Mouse (Mus musculus) heart, postnatal 25 days (tissue): ENCODE data around the gene Prame. TPM values are rescaled to one million over a fixed set of nuclear protein-coding genes. Genes with fewer than 3 reads are reported as not detected.
"Not testable (repeated sequence)": the region's sequence is repeated elsewhere in the genome, so short reads cannot be mapped to it uniquely, and the experiment has no call there.

Source experiments
- DNase-seq: peaks from one replicate; pipeline ENCODE4 v3.0.0; 2022; ENCODE audit warnings: low spot score
- intact Hi-C: fragments of 180-260 bp; cut with DNase I; formaldehyde crosslinking; loops from one replicate; pipeline ENCODE4 v1.15.1; 2025
- total RNA-seq, 2 experiments: library from RNA; stranded (reverse); gene quantifications; 2 replicates each; pipeline ENCODE4 v1.2.3; 2021

The Prame gene
- total RNA-seq: not detected

- intact Hi-C loops: no loop called here
- DNase-seq: no peak
Observed at GRCm38 (mm10) chrX:135627605-135628004, at the start of gene Prame. Gene Prame, minus strand, starts transcription at chrX:135627705.

- intact Hi-C loops: loop anchor here (1.0 kb wide), 1 partner anchor 52 kb away; no protein-coding TSS in a partner anchor
- DNase-seq: no peak
Observed at GRCm38 (mm10) chrX:135652173-135652772, 24.8 kb upstream of the Prame start.

DNA sequence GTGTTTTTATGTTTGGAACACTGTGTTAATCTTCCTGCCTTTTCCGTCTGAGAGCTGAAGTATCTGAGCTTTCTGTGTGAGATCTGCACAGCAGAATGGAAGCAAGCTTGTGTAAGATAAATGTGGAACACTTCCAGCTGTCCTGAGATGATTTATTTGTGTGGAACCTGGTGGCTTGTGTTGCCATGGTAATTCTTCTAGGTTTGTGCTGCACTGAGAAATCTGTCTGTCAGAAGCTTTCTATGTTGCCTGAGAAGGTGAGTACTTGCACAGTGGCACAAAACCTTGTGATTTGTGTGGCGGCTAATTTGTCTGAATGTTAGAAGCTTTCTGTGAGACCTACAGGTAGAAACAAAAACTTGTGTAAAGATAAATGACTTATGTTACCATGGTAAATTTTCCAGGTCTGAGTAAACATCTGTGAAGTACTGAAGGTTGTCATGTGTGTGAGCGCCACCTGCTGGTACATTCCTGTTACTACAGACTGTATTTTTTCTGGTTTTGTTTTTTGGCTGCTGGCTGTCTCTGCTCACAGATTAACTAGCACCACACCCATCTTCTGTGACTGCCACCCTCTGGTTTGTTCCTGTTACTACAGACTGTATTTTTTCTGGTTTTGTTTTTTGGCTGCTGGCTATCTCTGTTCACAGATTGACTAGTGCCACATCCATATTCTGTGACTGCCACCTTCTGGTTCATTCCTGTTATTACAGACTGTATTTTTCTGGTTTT lies 26.0 kb downstream of the Prame start:
- DNase-seq, intact Hi-C loops: not testable (repeated sequence)

DNA sequence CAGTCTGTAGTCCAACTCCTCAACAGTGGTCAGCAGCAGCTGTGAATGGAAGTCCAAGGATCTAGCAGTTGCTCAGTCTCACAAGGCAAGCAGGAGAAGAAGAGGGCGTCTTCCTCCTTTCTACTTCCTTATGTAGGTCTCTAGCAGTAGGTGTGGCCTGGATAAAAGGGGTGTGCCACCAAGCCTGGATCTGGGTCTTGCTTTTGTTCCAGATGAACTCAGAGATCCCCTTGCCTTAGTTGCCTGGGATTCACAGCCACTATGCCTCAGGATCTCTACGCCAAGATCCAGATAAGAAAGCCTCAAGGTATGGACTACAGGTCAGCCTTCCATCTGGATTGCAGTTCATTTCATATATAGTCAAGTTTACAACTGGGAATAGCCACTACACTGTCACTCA lies 28.8 kb downstream of the Prame start, which contains the start of gene Nxf7:
Gene Nxf7 (minus strand): TSS at position 101 of the 400 bp plus-strand sequence.
- intact Hi-C loops: loop anchor here (5.0 kb wide), 1 partner anchor 49 kb away; no protein-coding TSS in a partner anchor
- DNase-seq: no peak

- intact Hi-C loops: loop anchor here (5.0 kb wide), 1 partner anchor 49 kb away; no protein-coding TSS in a partner anchor
- no peak for DNase-seq
Observed at GRCm38 (mm10) chrX:135598096-135598495, 29.4 kb downstream of the Prame start.

- intact Hi-C loops: loop anchor here (10.0 kb wide), 1 partner anchor 178 kb away; no protein-coding TSS in a partner anchor
- DNase-seq: no peak
Observed at GRCm38 (mm10) chrX:135576412-135576811, 51.1 kb downstream of the Prame start.

GRCm38 (mm10) chrX:135574958-135575628 lies 52.4 kb downstream of the Prame start:
- intact Hi-C loops: loop anchor here (10.0 kb wide), 1 partner anchor 180 kb away; no protein-coding TSS in a partner anchor
- not testable (repeated sequence) for DNase-seq

- intact Hi-C loops: loop anchor here (10.0 kb wide), 1 partner anchor 180 kb away; no protein-coding TSS in a partner anchor
- not testable (repeated sequence) for DNase-seq
Observed at GRCm38 (mm10) chrX:135574261-135574957, 53.1 kb downstream of the Prame start.

DNA sequence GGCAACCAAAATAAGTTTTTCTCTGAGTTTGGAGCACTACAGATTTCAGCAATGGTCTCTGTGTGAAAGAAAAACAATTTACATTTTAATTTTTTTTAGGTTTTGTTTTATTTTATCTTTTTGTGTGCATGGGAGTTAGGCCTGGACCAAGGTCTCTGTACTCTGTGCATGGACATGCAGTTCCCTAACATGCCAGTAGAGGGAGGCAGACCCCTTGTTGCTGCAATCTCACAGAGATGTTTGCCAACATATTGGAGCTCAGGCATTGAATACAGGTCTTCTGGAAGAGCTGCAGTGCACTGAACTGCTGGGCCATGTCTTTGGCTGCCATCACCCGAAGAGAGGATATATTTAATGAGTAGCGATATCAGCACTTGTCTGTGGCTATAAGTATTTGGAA lies 58.0 kb downstream of the Prame start:
- intact Hi-C loops, DNase-seq: not testable (repeated sequence)

- DNase-seq, intact Hi-C loops: not testable (repeated sequence)
Observed at GRCm38 (mm10) chrX:135564934-135565333, 62.6 kb downstream of the Prame start.

Other genes starting within 250 kb of the Prame start
- not detected for gene Gm7903, start 193.9 kb downstream of the Prame start, total RNA-seq
- not detected for gene AV320801, start 133.1 kb downstream of the Prame start, total RNA-seq
- gene Nxf7, start 28.9 kb downstream of the Prame start, total RNA-seq: under 1 TPM in 1 of 2 experiments, not detected in 1; 0.13 TPM
- gene Tcp11x2, start 66.1 kb upstream of the Prame start, total RNA-seq: not detected
- not detected for gene Tmsb15a, start 97.6 kb upstream of the Prame start, total RNA-seq
- gene Armcx5, start 115.0 kb upstream of the Prame start, total RNA-seq: 1 to 10 TPM; 5.9 to 6.5 TPM
- 10 to 100 TPM; 16.9 to 19.3 TPM for gene Gprasp1, start 115.0 kb upstream of the Prame start, total RNA-seq
- 10 to 100 TPM; 11.1 to 18.1 TPM for gene Bhlhb9, start 169.9 kb upstream of the Prame start, total RNA-seq
- gene Gprasp2, start 211.3 kb upstream of the Prame start, total RNA-seq: 1 to 10 TPM; 1.2 to 3.6 TPM